Mouse (Mus musculus) hindbrain, postnatal 0 days (tissue): ENCODE measurements around the gene Cnrip1. TPM values are rescaled to one million over a fixed set of nuclear protein-coding genes. Genes with fewer than 3 reads are reported as not detected.

Experiments
- ATAC-seq: fragments of 200-750 bp; cut with Nextera tagmentation; 2 replicates; pipeline ENCODE4 v1.8.0; 2017; ENCODE audit warnings: mild to moderate bottlenecking, moderate TSS enrichment, moderate library complexity
- DNase-seq: peaks from one replicate; pipeline ENCODE4 v3.0.0-alpha.2; 2015; ENCODE audit warnings: low spot score
- H3K27ac ChIP-seq: fragments of 300-500 bp; sonication (generic); 2 replicates; pipeline ENCODE4 v1.5.1; 2014; ENCODE audit warnings: mild to moderate bottlenecking
- H3K27me3 ChIP-seq: fragments of 300-500 bp; sonication (generic); 2 replicates; pipeline ENCODE4 v1.6.1; 2014; ENCODE audit warnings: low read length, mixed read lengths; ENCODE audit not compliant: insufficient read depth
- H3K36me3 ChIP-seq: fragments of 300-500 bp; sonication (generic); 2 replicates; pipeline ENCODE4 v1.6.1; 2014; ENCODE audit warnings: low read length, mixed read lengths; ENCODE audit not compliant: insufficient read depth
- H3K4me1 ChIP-seq: fragments of 300-500 bp; sonication (generic); 2 replicates; pipeline ENCODE4 v1.6.1; 2014; ENCODE audit warnings: antibody characterized with exemption, low read length, mixed read lengths; ENCODE audit not compliant: insufficient read depth
- H3K4me2 ChIP-seq: fragments of 300-500 bp; sonication (generic); 2 replicates; pipeline ENCODE4 v1.6.1; 2014; ENCODE audit warnings: low read depth, mild to moderate bottlenecking, low read length, moderate library complexity, mixed read lengths
- H3K4me3 ChIP-seq: fragments of 300-500 bp; sonication (generic); 2 replicates; pipeline ENCODE4 v1.5.1; 2014; ENCODE audit warnings: low read length
- H3K9ac ChIP-seq: fragments of 300-500 bp; sonication (generic); replicated peaks from 2 replicates; pipeline ENCODE4 v1.6.1; 2014; ENCODE audit warnings: mild to moderate bottlenecking, low read length, moderate library complexity, mixed read lengths
- H3K9me3 ChIP-seq: fragments of 300-500 bp; sonication (generic); 2 replicates; pipeline ENCODE4 v1.6.1; 2016; ENCODE audit warnings: low read length, mixed read lengths
- CTCF ChIP-seq: IDR thresholded peaks from 2 replicates; pipeline ENCODE4 v1.5.1; 2016; ENCODE audit warnings: antibody characterized with exemption, control low read depth, low read depth
- WGBS: fragments of 180-500 bp; shearing (Covaris S2); extraction: QIAGEN DNeasy Blood & Tissue Kit; methylation state at CpG from one replicate; pipeline ENCODE4 v1.1.7; 2014; 5-methylcytosine and 5-hydroxymethylcytosine counted together
- polyA plus RNA-seq: library from polyadenylated mRNA; unstranded; fragments of >200 nt; fragmentation: Nextera tagmentation; extraction: Ambion mirVana; gene quantifications from 2 replicates; pipeline ENCODE4 v1.2.1, GENCODE M21; 2015
- total RNA-seq: library from RNA; depleted of rRNA; stranded (reverse); fragments of >200 nt; gene quantifications from 2 replicates; pipeline ENCODE4 v1.2.3, GENCODE M21; 2014; rRNA removed

The Cnrip1 gene
- total and polyA plus RNA-seq, 2 experiments from 2014 or later = 116 to 197 TPM

DNA sequence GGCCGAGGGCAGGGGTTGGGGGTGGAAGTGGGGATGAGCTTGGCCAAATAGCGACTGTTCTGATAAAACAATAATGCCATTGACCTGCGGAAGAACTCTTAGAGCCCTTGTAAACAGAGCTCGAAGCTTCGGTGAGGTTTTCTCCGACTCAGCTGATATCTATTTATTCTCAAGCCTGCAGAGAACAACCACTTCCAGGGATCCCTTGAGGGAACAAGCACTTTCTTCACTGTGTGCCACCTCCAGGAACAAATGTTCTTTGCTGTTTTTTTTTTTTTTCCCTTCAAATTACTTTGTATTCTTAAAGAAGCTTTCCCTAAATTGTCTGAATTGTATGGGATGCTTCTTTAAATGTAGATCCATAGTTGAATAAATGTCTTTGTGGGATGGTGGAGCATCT is 56.0 kb downstream of the Cnrip1 start:
- Histone ChIP-seq H3K9ac (no peak overlapping the region), H3K4me2 (no peak overlapping the region), H3K27ac (no peak overlapping the region), H3K4me1 (no peaks in the 10 kb centered on the region), H3K9me3 (no peaks in the 10 kb centered on the region), H3K27me3 (no peaks in the 10 kb centered on the region), H3K36me3 (no peaks in the 10 kb centered on the region), H3K4me3 (no peak overlapping the region)
- DNase-seq = no peak
- no peak for ATAC-seq
- TF ChIP-seq CTCF = no peak
- WGBS = 81% methylated on average over 6 of the region's 6 CpGs

DNA sequence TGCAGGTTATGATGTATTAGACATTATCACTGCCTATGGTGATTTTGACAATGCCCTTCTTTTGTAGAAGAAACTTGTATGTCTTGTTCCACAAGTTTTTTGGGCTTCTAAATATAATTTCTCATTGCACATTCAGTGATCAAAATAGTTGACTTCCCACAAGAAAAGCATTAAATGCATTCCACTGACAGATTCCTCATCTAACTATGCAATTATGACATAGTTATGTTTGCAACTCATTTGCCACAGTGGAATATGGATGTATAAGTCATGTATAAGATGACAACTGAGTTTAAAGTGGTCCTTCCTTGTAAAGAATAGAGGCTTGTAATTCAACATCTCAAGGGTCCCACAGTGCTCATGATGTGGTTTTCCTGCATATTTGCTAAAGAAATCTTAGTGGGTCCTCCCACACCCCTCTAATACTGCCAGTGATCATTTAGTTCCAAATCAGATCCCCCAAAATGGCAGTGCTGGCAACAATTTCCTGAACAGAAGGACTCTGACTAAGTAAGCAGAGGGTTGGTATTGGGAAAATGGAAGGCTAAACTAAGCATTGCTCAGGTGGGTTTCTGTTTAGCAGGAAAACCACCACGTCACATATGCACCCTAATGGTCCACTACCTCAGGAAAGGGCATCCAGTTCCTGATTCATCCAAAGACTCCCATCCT is 61.2 kb downstream of the Cnrip1 start:
- Histone ChIP-seq H3K27me3 (no peaks in the 10 kb centered on the region), H3K4me1 (no peaks in the 10 kb centered on the region), H3K4me2 (no peak overlapping the region), H3K9me3 (no peaks in the 10 kb centered on the region), H3K36me3 (no peaks in the 10 kb centered on the region), H3K4me3 (no peak overlapping the region), H3K27ac (no peak overlapping the region), H3K9ac (no peak overlapping the region)
- ATAC-seq (no peak), DNase-seq (no peak)
- WGBS = 85% methylated on average over 1 of the region's 1 CpGs
- TF ChIP-seq CTCF = no peak

DNA sequence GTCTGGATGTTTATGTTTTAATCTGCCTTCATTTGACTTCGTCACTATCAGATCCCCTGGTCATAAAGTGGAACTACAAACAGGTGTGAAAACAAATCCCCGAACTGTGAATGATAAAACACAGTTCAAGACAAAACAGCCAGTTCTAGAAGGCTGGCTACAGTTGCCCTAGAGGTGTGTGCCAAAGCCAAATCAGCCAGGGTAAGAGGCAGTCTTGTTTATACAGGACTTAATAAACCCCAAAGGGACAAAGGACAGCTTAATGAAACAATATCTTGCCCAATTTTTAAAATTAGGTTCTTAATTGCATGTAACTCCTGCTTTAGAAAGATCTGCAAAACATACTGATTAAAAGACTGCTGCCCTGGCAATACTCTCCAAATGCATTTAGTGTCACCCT is 75.0 kb downstream of the Cnrip1 start:
- Histone ChIP-seq H3K4me2 (no peak overlapping the region), H3K27ac (no peak overlapping the region), H3K36me3 (no peaks in the 10 kb centered on the region), H3K4me1 (no peaks in the 10 kb centered on the region), H3K27me3 (no peaks in the 10 kb centered on the region), H3K9ac (no peak overlapping the region), H3K4me3 (no peak overlapping the region), H3K9me3 (no peaks in the 10 kb centered on the region)
- DNase-seq (no peak), ATAC-seq (no peak)
- WGBS = 81% methylated on average over 2 of the region's 2 CpGs
- no peak for TF ChIP-seq CTCF

Other genes with a start within 250 kb of the Cnrip1 start
- gene Fbxo48, start 100.2 kb upstream of the Cnrip1 start, total RNA-seq = 0.29 and 0.78 TPM in 2 replicates
- gene Fbxo48, start 100.2 kb upstream of the Cnrip1 start, polyA plus RNA-seq = 0.42 and 0.54 TPM in 2 replicates
- 3.3 and 3.7 TPM in 2 replicates for gene Plek, start 795 bp downstream of the Cnrip1 start, total RNA-seq
- 4.0 and 4.1 TPM in 2 replicates for gene Plek, start 795 bp downstream of the Cnrip1 start, polyA plus RNA-seq
- gene Ppp3r1, start 107.7 kb downstream of the Cnrip1 start, total RNA-seq = 90.3 and 94.7 TPM in 2 replicates
- gene Ppp3r1, start 107.7 kb downstream of the Cnrip1 start, polyA plus RNA-seq = 260 and 268 TPM in 2 replicates
- 10.7 and 11.6 TPM in 2 replicates for gene Wdr92, start 130.5 kb downstream of the Cnrip1 start, total RNA-seq
- 11.4 and 13.1 TPM in 2 replicates for gene Wdr92, start 130.5 kb downstream of the Cnrip1 start, polyA plus RNA-seq
- gene Pno1, start 160.0 kb downstream of the Cnrip1 start, total RNA-seq = 14.8 and 25.0 TPM in 2 replicates
- gene Pno1, start 160.0 kb downstream of the Cnrip1 start, polyA plus RNA-seq = 56.4 and 60.9 TPM in 2 replicates
- 26.6 and 47.1 TPM in 2 replicates for gene C1d, start 206.0 kb downstream of the Cnrip1 start, total RNA-seq
- 170 and 175 TPM in 2 replicates for gene C1d, start 206.0 kb downstream of the Cnrip1 start, polyA plus RNA-seq